Mouse (Mus musculus): ENCODE measurements at regions not wholly inside any gene's neighbourhood (a gene's known extent, or its start where the extent isn't known, plus 50 kb on each side); places are given as distances from the start of the nearest gene placed in this dataset.

- Histone ChIP-seq H3K4me3 (no peak overlapping the region), H3K27ac (replicated peaks) (no peak overlapping the region), H3K9me3 (no peaks in the 10 kb centered on the region), H3K27me3 (replicated peaks) (no peaks in the 10 kb centered on the region), H3K4me1 (no peaks in the 10 kb centered on the region), H3K4me2 (no peak overlapping the region), H3K9ac (no peak overlapping the region), H3K36me3 (no peaks in the 10 kb centered on the region)
- WGBS, result 78% methylated on average over 3 of the region's 3 CpGs
- no peak for ATAC-seq (ENCODE audit: extremely low read depth, insufficient number of reproducible peaks, low FRiP score, low TSS enrichment)
Measured at GRCm38 (mm10) chr3:134427633-134428032, 191.3 kb downstream of the Cxxc4 start.

GRCm38 (mm10) chr3:134466611-134467010, 230.3 kb downstream of the Cxxc4 start:
- no peak overlapping the region for H3K9ac ChIP-seq
- no peak for ATAC-seq (ENCODE audit: extremely low read depth, insufficient number of reproducible peaks, low FRiP score, low TSS enrichment)
- H3K4me3 ChIP-seq, result no peak overlapping the region
- H3K27me3 ChIP-seq (replicated peaks), result no peaks in the 10 kb centered on the region
- no peak overlapping the region for H3K27ac ChIP-seq (replicated peaks)
- 73% methylated on average over 1 of the region's 1 CpGs for WGBS
- H3K9me3 ChIP-seq, result no peaks in the 10 kb centered on the region
- no peaks in the 10 kb centered on the region for H3K4me1 ChIP-seq
- H3K36me3 ChIP-seq, result no peaks in the 10 kb centered on the region
- H3K4me2 ChIP-seq, result no peak overlapping the region

- H3K4me1 ChIP-seq, result no peaks in the 10 kb centered on the region
- H3K4me3 ChIP-seq, result no peak overlapping the region
- no peak overlapping the region for H3K27ac ChIP-seq (replicated peaks)
- H3K9ac ChIP-seq, result no peak overlapping the region
- ATAC-seq (ENCODE audit: extremely low read depth, insufficient number of reproducible peaks, low FRiP score, low TSS enrichment), result no peak
- H3K36me3 ChIP-seq, result no peaks in the 10 kb centered on the region
- H3K27me3 ChIP-seq (replicated peaks), result no peaks in the 10 kb centered on the region
- WGBS, result 40% methylated on average over 2 of the region's 2 CpGs
- H3K4me2 ChIP-seq, result no peak overlapping the region
- no peaks in the 10 kb centered on the region for H3K9me3 ChIP-seq
Measured at GRCm38 (mm10) chr3:134487280-134487679, 251.0 kb downstream of the Cxxc4 start.

- H3K4me1 ChIP-seq, result no peaks in the 10 kb centered on the region
- 80% methylated on average over 5 of the region's 5 CpGs for WGBS
- no peak overlapping the region for H3K4me3 ChIP-seq
- no peak overlapping the region for H3K4me2 ChIP-seq
- H3K9me3 ChIP-seq, result no peaks in the 10 kb centered on the region
- H3K27ac ChIP-seq (replicated peaks), result no peak overlapping the region
- no peak for ATAC-seq (ENCODE audit: extremely low read depth, insufficient number of reproducible peaks, low FRiP score, low TSS enrichment)
- H3K9ac ChIP-seq, result no peak overlapping the region
- H3K27me3 ChIP-seq (replicated peaks), result no peaks in the 10 kb centered on the region
- H3K36me3 ChIP-seq, result no peaks in the 10 kb centered on the region
Measured at GRCm38 (mm10) chr3:134489966-134490543, 253.8 kb downstream of the Cxxc4 start.

- no peaks in the 10 kb centered on the region for H3K4me1 ChIP-seq
- H3K36me3 ChIP-seq, result no peaks in the 10 kb centered on the region
- WGBS, result 69% methylated on average over 6 of the region's 6 CpGs
- H3K27ac ChIP-seq (replicated peaks), result no peak overlapping the region
- no peak overlapping the region for H3K4me3 ChIP-seq
- H3K9ac ChIP-seq, result no peak overlapping the region
- no peak for ATAC-seq (ENCODE audit: extremely low read depth, insufficient number of reproducible peaks, low FRiP score, low TSS enrichment)
- H3K9me3 ChIP-seq, result no peaks in the 10 kb centered on the region
- H3K4me2 ChIP-seq, result no peak overlapping the region
- no peaks in the 10 kb centered on the region for H3K27me3 ChIP-seq (replicated peaks)
Measured at GRCm38 (mm10) chr3:134509702-134510101, 273.4 kb downstream of the Cxxc4 start.

- no peak for ATAC-seq (ENCODE audit: extremely low read depth, insufficient number of reproducible peaks, low FRiP score, low TSS enrichment)
- H3K36me3 ChIP-seq, result no peaks in the 10 kb centered on the region
- WGBS, result 80% methylated on average over 5 of the region's 5 CpGs
- no peak overlapping the region for H3K9ac ChIP-seq
- no peak overlapping the region for H3K4me3 ChIP-seq
- H3K4me2 ChIP-seq, result no peak overlapping the region
- H3K9me3 ChIP-seq, result no peaks in the 10 kb centered on the region
- no peaks in the 10 kb centered on the region for H3K27me3 ChIP-seq (replicated peaks)
- H3K27ac ChIP-seq (replicated peaks), result no peak overlapping the region
- H3K4me1 ChIP-seq, result no peaks in the 10 kb centered on the region
Measured at GRCm38 (mm10) chr3:134525795-134526194, 289.5 kb downstream of the Cxxc4 start.

GRCm38 (mm10) chr3:134560144-134560543, 268.7 kb upstream of the Tacr3 start:
- Histone ChIP-seq H3K9me3 (no peaks in the 10 kb centered on the region), H3K4me2 (no peak overlapping the region), H3K4me1 (no peaks in the 10 kb centered on the region), H3K27me3 (replicated peaks) (no peaks in the 10 kb centered on the region), H3K9ac (no peak overlapping the region), H3K36me3 (no peaks in the 10 kb centered on the region), H3K27ac (replicated peaks) (no peak overlapping the region), H3K4me3 (no peak overlapping the region)
- ATAC-seq (ENCODE audit: extremely low read depth, insufficient number of reproducible peaks, low FRiP score, low TSS enrichment), result no peak
- WGBS, result 68% methylated on average over 2 of the region's 2 CpGs

- Histone ChIP-seq H3K9me3 (0 out of 2 replicates have a peak, but pooled peaks cover 3% of the 10 kb centered on the region), H3K4me3 (no peak overlapping the region), H3K36me3 (no peaks in the 10 kb centered on the region), H3K27ac (replicated peaks) (no peak overlapping the region), H3K4me1 (no peaks in the 10 kb centered on the region), H3K9ac (no peak overlapping the region), H3K4me2 (no peak overlapping the region), H3K27me3 (replicated peaks) (no peaks in the 10 kb centered on the region)
- no peak for ATAC-seq (ENCODE audit: extremely low read depth, insufficient number of reproducible peaks, low FRiP score, low TSS enrichment)
- WGBS, result 98% methylated on average over 3 of the region's 3 CpGs
Measured at GRCm38 (mm10) chr3:134578759-134579158, 250.0 kb upstream of the Tacr3 start.

GRCm38 (mm10) chr3:134588630-134589029, 240.2 kb upstream of the Tacr3 start:
- ATAC-seq (ENCODE audit: extremely low read depth, insufficient number of reproducible peaks, low FRiP score, low TSS enrichment), result no peak
- H3K9me3 ChIP-seq, result no peaks in the 10 kb centered on the region
- H3K4me1 ChIP-seq, result no peaks in the 10 kb centered on the region
- H3K4me3 ChIP-seq, result no peak overlapping the region
- WGBS, result 37% methylated on average over 2 of the region's 2 CpGs
- no peak overlapping the region for H3K4me2 ChIP-seq
- H3K27me3 ChIP-seq (replicated peaks), result no peaks in the 10 kb centered on the region
- no peaks in the 10 kb centered on the region for H3K36me3 ChIP-seq
- no peak overlapping the region for H3K27ac ChIP-seq (replicated peaks)
- H3K9ac ChIP-seq, result no peak overlapping the region

GRCm38 (mm10) chr3:134602919-134603318, 225.9 kb upstream of the Tacr3 start:
- H3K36me3 ChIP-seq, result no peaks in the 10 kb centered on the region
- no peak overlapping the region for H3K27ac ChIP-seq (replicated peaks)
- H3K27me3 ChIP-seq (replicated peaks), result no peaks in the 10 kb centered on the region
- WGBS, result 75% methylated on average over 4 of the region's 4 CpGs
- H3K4me3 ChIP-seq, result no peak overlapping the region
- ATAC-seq (ENCODE audit: extremely low read depth, insufficient number of reproducible peaks, low FRiP score, low TSS enrichment), result no peak
- no peak overlapping the region for H3K4me2 ChIP-seq
- no peaks in the 10 kb centered on the region for H3K9me3 ChIP-seq
- H3K4me1 ChIP-seq, result no peaks in the 10 kb centered on the region
- H3K9ac ChIP-seq, result no peak overlapping the region

GRCm38 (mm10) chr3:134605356-134605771, 223.4 kb upstream of the Tacr3 start:
- no peak for ATAC-seq (ENCODE audit: extremely low read depth, insufficient number of reproducible peaks, low FRiP score, low TSS enrichment)
- Histone ChIP-seq H3K4me2 (no peak overlapping the region), H3K36me3 (no peaks in the 10 kb centered on the region), H3K4me3 (no peak overlapping the region), H3K9ac (no peak overlapping the region), H3K27ac (replicated peaks) (no peak overlapping the region), H3K9me3 (no peaks in the 10 kb centered on the region), H3K4me1 (no peaks in the 10 kb centered on the region), H3K27me3 (replicated peaks) (no peaks in the 10 kb centered on the region)
- 69% methylated on average over 6 of the region's 6 CpGs for WGBS

- Histone ChIP-seq H3K4me3 (no peak overlapping the region), H3K4me1 (no peaks in the 10 kb centered on the region), H3K27me3 (replicated peaks) (no peaks in the 10 kb centered on the region), H3K27ac (replicated peaks) (no peak overlapping the region), H3K9me3 (no peaks in the 10 kb centered on the region), H3K36me3 (no peaks in the 10 kb centered on the region), H3K9ac (no peak overlapping the region), H3K4me2 (no peak overlapping the region)
- WGBS, result 55% methylated on average over 4 of the region's 4 CpGs
- ATAC-seq (ENCODE audit: extremely low read depth, insufficient number of reproducible peaks, low FRiP score, low TSS enrichment), result no peak
Measured at GRCm38 (mm10) chr3:134610244-134610643, 218.6 kb upstream of the Tacr3 start.

Data from heart, embryonic 13.5 days (tissue).